Mouse (Mus musculus): ENCODE results near the gene Slc1a5.

DNA sequence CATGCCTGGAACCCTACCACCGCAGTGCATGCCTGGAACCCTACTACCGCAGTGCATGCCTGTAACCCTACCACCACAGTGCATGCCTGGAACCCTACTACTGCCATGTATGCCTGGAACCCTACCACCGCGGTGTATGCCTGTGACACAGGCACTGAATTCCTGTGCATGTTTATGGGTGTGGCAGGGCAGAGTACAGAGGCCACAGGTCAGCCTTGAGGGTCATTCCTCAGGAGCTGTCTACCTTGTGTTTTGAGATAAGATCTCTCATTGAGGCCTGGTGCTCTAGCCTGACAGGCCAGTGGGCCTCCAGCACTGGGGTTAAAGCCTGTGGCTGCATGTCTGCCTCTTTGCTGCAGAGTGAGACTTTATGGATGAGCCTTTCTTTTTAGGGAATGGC lies 35.8 kb upstream of the Slc1a5 start:
- TF ChIP-seq CTCF (conservative IDR thresholded peaks at IDR 0.05; ENCODE audit: insufficient read depth, insufficient read length, low read depth, low read length): no peak
- no peak for TF ChIP-seq POLR2A (IDR thresholded peaks at IDR 0.05; ENCODE audit: low read depth, low read length)

Measured in kidney, adult 2 months (tissue).